Mouse (Mus musculus) heart, postnatal 25 days (tissue): ENCODE measurements around the gene Fam199x. TPM values are rescaled to one million over a fixed set of nuclear protein-coding genes. Genes with fewer than 3 reads are reported as not detected.

Experiments
- DNase-seq: peaks from one replicate; pipeline ENCODE4 v3.0.0; 2022; ENCODE audit warnings: low spot score
- intact Hi-C: fragments of 180-260 bp; cut with DNase I; formaldehyde crosslinking; loops from one replicate; pipeline ENCODE4 v1.15.1; 2025
- total RNA-seq, 2 experiments: library from RNA; stranded (reverse); gene quantifications; 2 replicates each; pipeline ENCODE4 v1.2.3; 2021

Fam199x gene
- total RNA-seq: 1 to 10 TPM; 4.1 to 4.4 TPM

GRCm38 (mm10) chrX:137049425-137050225 is at the start of gene Fam199x:
Gene Fam199x (plus strand): TSS chrX:137049594.
- DNase-seq: peak; percentile 63
- intact Hi-C loops: no loop called here

GRCm38 (mm10) chrX:137015099-137015709 is 34.2 kb upstream of the Fam199x start:
- no peak for DNase-seq
- intact Hi-C loops: loop anchor here (2.0 kb wide), 1 partner anchor 272 kb away; the partner anchor contains the start of gene Morf4l2

GRCm38 (mm10) chrX:137017668-137018067 is 31.7 kb upstream of the Fam199x start:
- no peak for DNase-seq
- intact Hi-C loops: no loop called here

GRCm38 (mm10) chrX:137019310-137019709 is 30.1 kb upstream of the Fam199x start:
- no peak for DNase-seq
- intact Hi-C loops: no loop called here

GRCm38 (mm10) chrX:137030916-137031315 is 18.5 kb upstream of the Fam199x start:
- intact Hi-C loops: no loop called here

GRCm38 (mm10) chrX:137031726-137032125 is 17.7 kb upstream of the Fam199x start:
- intact Hi-C loops: no loop called here
- no peak for DNase-seq

More at GRCm38 (mm10) chrX:137030916-137031315, 18.5 kb upstream of the Fam199x start:
- DNase-seq: no peak

GRCm38 (mm10) chrX:137034322-137034721 is 15.1 kb upstream of the Fam199x start:
- no peak for DNase-seq

GRCm38 (mm10) chrX:137037470-137037999 is 11.9 kb upstream of the Fam199x start:
- intact Hi-C loops: no loop called here

More at GRCm38 (mm10) chrX:137034322-137034721, 15.1 kb upstream of the Fam199x start:
- intact Hi-C loops: no loop called here

GRCm38 (mm10) chrX:137038000-137038483 is 11.4 kb upstream of the Fam199x start, which contains the start of gene Slc25a53:
Gene Slc25a53 (minus strand): TSS chrX:137038302.
- intact Hi-C loops: no loop called here
- DNase-seq: peak; percentile 72

More at GRCm38 (mm10) chrX:137037470-137037999, 11.9 kb upstream of the Fam199x start:
- DNase-seq: no peak

GRCm38 (mm10) chrX:137038502-137038901 is 10.9 kb upstream of the Fam199x start:
- intact Hi-C loops: no loop called here
- no peak for DNase-seq

- intact Hi-C loops: no loop called here
- DNase-seq: no peak
Measured at GRCm38 (mm10) chrX:137049060-137049424, 352 bp upstream of the Fam199x start.

GRCm38 (mm10) chrX:137063202-137063601 is 13.8 kb downstream of the Fam199x start:
- intact Hi-C loops: no loop called here
- DNase-seq: no peak

- intact Hi-C loops: no loop called here
- DNase-seq: no peak
Measured at GRCm38 (mm10) chrX:137104531-137104930, 55.1 kb downstream of the Fam199x start.

GRCm38 (mm10) chrX:137106498-137106897 is 57.1 kb downstream of the Fam199x start:
- intact Hi-C loops: no loop called here
- no peak for DNase-seq

- intact Hi-C loops: no loop called here
- no peak for DNase-seq
Measured at GRCm38 (mm10) chrX:137118097-137118746, 68.8 kb downstream of the Fam199x start.

GRCm38 (mm10) chrX:137119675-137120423 is 70.5 kb downstream of the Fam199x start:
- no peak for DNase-seq
- intact Hi-C loops: no loop called here

GRCm38 (mm10) chrX:137121718-137122117 is 72.3 kb downstream of the Fam199x start, which contains the start of gene Esx1:
Gene Esx1 (minus strand): TSS chrX:137122083.
- DNase-seq: no peak
- intact Hi-C loops: no loop called here

GRCm38 (mm10) chrX:137127542-137127941 is 78.1 kb downstream of the Fam199x start:
- intact Hi-C loops: no loop called here

More at GRCm38 (mm10) chrX:137127542-137127941, 78.1 kb downstream of the Fam199x start:
- no peak for DNase-seq
